Mouse (Mus musculus): ENCODE data around the gene Cep104. TPM values are rescaled to one million over a fixed set of nuclear protein-coding genes. Genes with fewer than 3 reads are reported as not detected.
A peak's percentile ranks its signal among the peaks of the same experiment; 100 is the strongest.

Cep104 gene
- polyA plus RNA-seq, 1 experiment from 2014 or later = 11.4 TPM

GRCm38 (mm10) chr4:153951150-153951549 lies 23.8 kb upstream of the Cep104 start:
- ATAC-seq (replicated peaks; ENCODE audit: insufficient number of reproducible peaks, low FRiP score, low TSS enrichment) = no peak
- H3K4me3 ChIP-seq (ENCODE audit: low read depth, low read length) = no peak overlapping the region
- WGBS (ENCODE audit: insufficient replicate concordance) = 57% methylated on average over 3 of the region's 3 CpGs
- H3K9ac ChIP-seq (ENCODE audit: low read depth, low read length) = no peak overlapping the region
- no peaks in the 10 kb centered on the region for H3K36me3 ChIP-seq (ENCODE audit: control insufficient read depth, insufficient read depth, low read length)
- no peaks in the 10 kb centered on the region for H3K4me1 ChIP-seq (ENCODE audit: control insufficient read depth, insufficient read depth, low read length)
- no peak overlapping the region for H3K27ac ChIP-seq (ENCODE audit: low read depth, low read length)
- no peaks in the 10 kb centered on the region for H3K9me3 ChIP-seq (replicated peaks; ENCODE audit: control insufficient read depth, low read length)
- H3K27me3 ChIP-seq (ENCODE audit: control insufficient read depth, insufficient read depth, low read length) = peaks cover 6% of the 10 kb centered on the region
- H3K4me2 ChIP-seq = no peak overlapping the region

GRCm38 (mm10) chr4:153951692-153952091 lies 23.3 kb upstream of the Cep104 start:
- no peaks in the 10 kb centered on the region for H3K4me1 ChIP-seq (ENCODE audit: control insufficient read depth, insufficient read depth, low read length)
- H3K4me2 ChIP-seq = no peak overlapping the region
- H3K27ac ChIP-seq (ENCODE audit: low read depth, low read length) = no peak overlapping the region
- H3K27me3 ChIP-seq (ENCODE audit: control insufficient read depth, insufficient read depth, low read length) = peaks cover 6% of the 10 kb centered on the region
- no peak for ATAC-seq (replicated peaks; ENCODE audit: insufficient number of reproducible peaks, low FRiP score, low TSS enrichment)
- no peak overlapping the region for H3K9ac ChIP-seq (ENCODE audit: low read depth, low read length)
- H3K4me3 ChIP-seq (ENCODE audit: low read depth, low read length) = no peak overlapping the region
- no peaks in the 10 kb centered on the region for H3K9me3 ChIP-seq (replicated peaks; ENCODE audit: control insufficient read depth, low read length)
- WGBS (ENCODE audit: insufficient replicate concordance) = 63% methylated on average over 5 of the region's 5 CpGs
- no peaks in the 10 kb centered on the region for H3K36me3 ChIP-seq (ENCODE audit: control insufficient read depth, insufficient read depth, low read length)

DNA sequence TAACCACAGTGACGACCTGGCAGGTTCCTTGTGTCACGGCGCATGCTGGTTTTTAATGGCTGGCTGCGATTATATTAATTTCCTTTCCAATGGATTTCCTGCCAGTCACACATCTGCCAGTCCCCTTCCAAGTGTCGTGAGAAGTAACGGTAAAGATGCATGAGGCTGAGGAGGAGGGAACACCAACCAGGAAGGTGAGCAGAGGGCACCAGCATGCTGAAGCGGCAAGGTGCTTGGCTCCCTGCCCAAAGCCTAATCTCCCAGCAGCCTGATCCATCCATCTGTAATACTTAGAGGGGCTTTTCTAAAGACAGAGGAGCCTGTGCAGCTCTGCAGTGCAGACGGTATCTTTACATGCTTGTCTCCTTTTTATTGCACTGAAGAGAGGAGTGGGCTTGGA lies 19.3 kb upstream of the Cep104 start:
- no peak overlapping the region for H3K9ac ChIP-seq (ENCODE audit: low read depth, low read length)
- H3K4me2 ChIP-seq = no peak overlapping the region
- peaks cover 6% of the 10 kb centered on the region; the same call in 1 of the 2 replicates for H3K27me3 ChIP-seq (ENCODE audit: control insufficient read depth, insufficient read depth, low read length)
- peaks cover 10% of the 10 kb centered on the region; the same call in 1 of the 2 replicates for H3K4me1 ChIP-seq (ENCODE audit: control insufficient read depth, insufficient read depth, low read length)
- no peaks in the 10 kb centered on the region; the same call in 1 of the 2 replicates for H3K36me3 ChIP-seq (ENCODE audit: control insufficient read depth, insufficient read depth, low read length)
- no peaks in the 10 kb centered on the region for H3K9me3 ChIP-seq (replicated peaks; ENCODE audit: control insufficient read depth, low read length)
- WGBS (ENCODE audit: insufficient replicate concordance) = 85% methylated on average over 8 of the region's 8 CpGs
- ATAC-seq (replicated peaks; ENCODE audit: insufficient number of reproducible peaks, low FRiP score, low TSS enrichment) = no peak
- H3K27ac ChIP-seq (ENCODE audit: low read depth, low read length) = no peak overlapping the region
- H3K4me3 ChIP-seq (ENCODE audit: low read depth, low read length) = no peak overlapping the region

DNA sequence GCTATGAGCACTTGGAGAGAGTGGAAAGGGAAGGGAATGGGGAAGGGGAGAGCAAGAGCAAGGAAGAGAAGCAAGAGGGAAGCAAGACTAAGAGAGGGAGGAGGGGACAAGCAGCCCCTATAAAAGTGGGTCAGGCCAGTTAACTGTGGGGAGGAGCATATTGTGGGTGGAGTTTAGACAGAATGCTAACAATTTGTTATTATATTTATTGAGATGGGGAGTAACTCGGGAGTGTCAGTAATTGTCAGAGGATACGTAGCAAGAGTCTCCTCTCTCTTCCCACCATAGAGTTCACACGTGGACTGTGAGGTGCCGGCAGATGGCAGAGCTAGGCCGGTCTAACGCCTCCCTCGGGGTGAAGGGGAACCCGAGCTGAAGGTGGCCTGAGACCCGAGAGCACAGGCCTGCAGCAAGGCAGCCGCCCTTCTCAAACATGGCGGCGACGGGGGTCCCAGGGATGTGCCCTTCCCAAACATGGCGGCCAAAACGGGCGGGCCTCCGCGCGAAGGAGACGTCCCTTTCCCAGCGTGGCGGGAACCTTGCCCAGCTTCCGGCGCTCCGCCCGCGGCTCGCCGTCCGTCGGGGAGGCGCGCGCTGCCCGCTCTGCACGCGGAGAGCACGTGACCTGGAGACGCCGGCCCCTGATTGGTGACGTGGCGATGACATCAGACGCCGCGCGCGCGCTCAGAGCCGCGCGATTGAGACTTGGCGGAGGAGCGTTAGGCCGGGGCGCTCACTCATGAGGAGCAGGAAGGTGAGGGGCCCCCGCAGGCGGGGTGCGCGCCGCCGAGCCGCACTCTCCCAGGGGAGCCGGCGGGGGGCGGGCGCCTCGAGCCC lies 18.2 kb upstream of the Cep104 start, which contains the start of gene A430005L14Rik:
Gene A430005L14Rik, plus strand, starts transcription at position 669 of the 837 bp plus-strand sequence.
- Histone ChIP-seq H3K36me3 (ENCODE audit: control insufficient read depth, insufficient read depth, low read length) (peaks cover 4% of the 10 kb centered on the region), H3K4me3 (ENCODE audit: low read depth, low read length) (peak within 1 kb of the TSS; percentile 81), H3K9ac (ENCODE audit: low read depth, low read length) (peak within 1 kb of the TSS; percentile 90), H3K4me1 (ENCODE audit: control insufficient read depth, insufficient read depth, low read length) (peaks cover 10% of the 10 kb centered on the region; the same call in 1 of the 2 replicates), H3K27me3 (ENCODE audit: control insufficient read depth, insufficient read depth, low read length) (peaks cover 3% of the 10 kb centered on the region; the same call in 1 of the 2 replicates), H3K9me3 (replicated peaks; ENCODE audit: control insufficient read depth, low read length) (no peaks in the 10 kb centered on the region), H3K4me2 (peak within 1 kb of the TSS; percentile 82), H3K27ac (ENCODE audit: low read depth, low read length) (peak within 1 kb of the TSS; percentile 92)
- ATAC-seq (replicated peaks; ENCODE audit: insufficient number of reproducible peaks, low FRiP score, low TSS enrichment) = peak; percentile 96
- whole genome bisulfite sequencing (ENCODE audit: insufficient replicate concordance) = 3% methylated on average over 56 of the region's 67 CpGs

GRCm38 (mm10) chr4:153957444-153958250 lies 17.3 kb upstream of the Cep104 start:
- Histone ChIP-seq H3K4me2 (peak overlapping the region; percentile 82), H3K27me3 (ENCODE audit: control insufficient read depth, insufficient read depth, low read length) (no peaks in the 10 kb centered on the region), H3K9me3 (replicated peaks; ENCODE audit: control insufficient read depth, low read length) (no peaks in the 10 kb centered on the region), H3K36me3 (ENCODE audit: control insufficient read depth, insufficient read depth, low read length) (peaks cover 10% of the 10 kb centered on the region), H3K9ac (ENCODE audit: low read depth, low read length) (peak overlapping the region; percentile 90), H3K4me1 (ENCODE audit: control insufficient read depth, insufficient read depth, low read length) (peaks cover 10% of the 10 kb centered on the region; the same call in 1 of the 2 replicates), H3K4me3 (ENCODE audit: low read depth, low read length) (peak overlapping the region; percentile 81), H3K27ac (ENCODE audit: low read depth, low read length) (peak overlapping the region; percentile 92)
- no peak for ATAC-seq (replicated peaks; ENCODE audit: insufficient number of reproducible peaks, low FRiP score, low TSS enrichment)
- under 1% methylated on average over 33 of the region's 37 CpGs for WGBS (ENCODE audit: insufficient replicate concordance)

GRCm38 (mm10) chr4:153962631-153963030 lies 12.4 kb upstream of the Cep104 start:
- Histone ChIP-seq H3K27me3 (ENCODE audit: control insufficient read depth, insufficient read depth, low read length) (no peaks in the 10 kb centered on the region), H3K27ac (ENCODE audit: low read depth, low read length) (no peak overlapping the region), H3K9me3 (replicated peaks; ENCODE audit: control insufficient read depth, low read length) (no peaks in the 10 kb centered on the region), H3K9ac (ENCODE audit: low read depth, low read length) (no peak overlapping the region), H3K4me2 (no peak overlapping the region), H3K4me3 (ENCODE audit: low read depth, low read length) (no peak overlapping the region), H3K36me3 (ENCODE audit: control insufficient read depth, insufficient read depth, low read length) (peaks cover 10% of the 10 kb centered on the region), H3K4me1 (ENCODE audit: control insufficient read depth, insufficient read depth, low read length) (peaks cover 10% of the 10 kb centered on the region; the same call in 1 of the 2 replicates)
- ATAC-seq (replicated peaks; ENCODE audit: insufficient number of reproducible peaks, low FRiP score, low TSS enrichment) = no peak
- WGBS (ENCODE audit: insufficient replicate concordance) = 80% methylated on average over 7 of the region's 7 CpGs

DNA sequence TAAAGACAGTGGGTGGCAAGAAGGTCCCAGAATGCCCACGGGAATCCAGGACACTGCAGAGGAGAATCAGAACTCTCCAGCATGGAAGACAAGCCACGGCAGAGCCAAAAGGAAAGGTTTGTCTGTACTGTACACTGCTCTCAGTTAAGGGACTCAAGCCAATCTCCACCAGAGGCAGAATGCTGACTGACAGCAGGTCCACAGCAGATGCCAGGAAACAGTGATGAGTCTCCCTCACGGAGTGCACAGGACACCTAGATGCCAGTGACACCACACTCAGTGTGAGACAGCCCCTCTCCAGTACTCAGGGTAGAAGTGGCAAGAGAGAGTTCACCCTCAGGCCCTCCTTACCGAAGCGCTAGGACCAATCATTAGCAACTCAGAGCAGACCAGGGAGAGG lies 8.3 kb upstream of the Cep104 start:
- ATAC-seq (replicated peaks; ENCODE audit: insufficient number of reproducible peaks, low FRiP score, low TSS enrichment) = no peak
- 82% methylated on average over 5 of the region's 5 CpGs for WGBS (ENCODE audit: insufficient replicate concordance)
- H3K4me1 ChIP-seq (ENCODE audit: control insufficient read depth, insufficient read depth, low read length) = no peaks in the 10 kb centered on the region
- peaks cover 9% of the 10 kb centered on the region for H3K36me3 ChIP-seq (ENCODE audit: control insufficient read depth, insufficient read depth, low read length)
- no peak overlapping the region for H3K4me2 ChIP-seq
- H3K9ac ChIP-seq (ENCODE audit: low read depth, low read length) = no peak overlapping the region
- H3K4me3 ChIP-seq (ENCODE audit: low read depth, low read length) = no peak overlapping the region
- H3K9me3 ChIP-seq (replicated peaks; ENCODE audit: control insufficient read depth, low read length) = no peaks in the 10 kb centered on the region
- H3K27ac ChIP-seq (ENCODE audit: low read depth, low read length) = no peak overlapping the region
- H3K27me3 ChIP-seq (ENCODE audit: control insufficient read depth, insufficient read depth, low read length) = no peaks in the 10 kb centered on the region

DNA sequence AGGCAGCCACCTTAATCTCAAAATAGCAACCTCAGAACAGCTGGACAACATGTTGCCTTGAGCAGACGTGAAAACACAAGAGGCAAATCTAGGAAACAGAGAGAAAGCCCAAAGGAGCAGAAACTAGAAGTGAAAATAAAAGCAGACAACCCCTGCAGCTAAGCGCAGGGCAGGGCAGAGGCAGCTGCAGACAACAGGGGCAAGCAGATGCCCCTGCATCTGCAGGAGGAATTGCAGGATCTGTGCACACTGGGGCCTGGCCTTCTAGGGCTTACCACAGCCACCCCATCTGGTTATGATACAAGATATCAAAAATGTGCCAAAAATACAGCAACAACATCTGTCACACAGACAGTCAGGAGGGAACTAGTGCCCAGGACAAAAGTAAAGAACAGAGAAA lies 7.4 kb upstream of the Cep104 start:
- WGBS (ENCODE audit: insufficient replicate concordance) = 79% methylated on average over 2 of the region's 2 CpGs
- Histone ChIP-seq H3K4me1 (ENCODE audit: control insufficient read depth, insufficient read depth, low read length) (no peaks in the 10 kb centered on the region), H3K9me3 (replicated peaks; ENCODE audit: control insufficient read depth, low read length) (no peaks in the 10 kb centered on the region), H3K27me3 (ENCODE audit: control insufficient read depth, insufficient read depth, low read length) (no peaks in the 10 kb centered on the region), H3K4me3 (ENCODE audit: low read depth, low read length) (no peak overlapping the region), H3K27ac (ENCODE audit: low read depth, low read length) (no peak overlapping the region), H3K36me3 (ENCODE audit: control insufficient read depth, insufficient read depth, low read length) (peaks cover 3% of the 10 kb centered on the region; the same call in 1 of the 2 replicates), H3K4me2 (no peak overlapping the region), H3K9ac (ENCODE audit: low read depth, low read length) (no peak overlapping the region)
- ATAC-seq (replicated peaks; ENCODE audit: insufficient number of reproducible peaks, low FRiP score, low TSS enrichment) = no peak

All from heart, embryonic 11.5 days (tissue).